Mouse (Mus musculus) liver, embryonic 11.5 days (tissue): ENCODE measurements at regions not wholly inside any gene's neighbourhood (a gene's known extent, or its start where the extent isn't known, plus 50 kb on each side); places are given as distances from the start of the nearest gene placed in this dataset.

Source experiments
- ATAC-seq: fragments of 200-750 bp; cut with Nextera tagmentation; replicated peaks from 2 replicates; pipeline ENCODE4 v1.8.0; 2017; ENCODE audit warnings: moderate number of reproducible peaks, mild to moderate bottlenecking, moderate TSS enrichment, moderate library complexity; ENCODE audit not compliant: low FRiP score
- DNase-seq: peaks from one replicate; pipeline ENCODE4 v3.0.0-alpha.2; 2017; ENCODE audit warnings: low spot score
- H3K27ac ChIP-seq: fragments of 300-500 bp; sonication (generic); 2 replicates; pipeline ENCODE4 v1.5.1; 2014; ENCODE audit warnings: mild to moderate bottlenecking, low read depth, low read length, control low read depth
- H3K27me3 ChIP-seq: fragments of 300-500 bp; sonication (generic); replicated peaks from 2 replicates; pipeline ENCODE4 v1.6.1; 2014; ENCODE audit warnings: low read length, mixed read lengths; ENCODE audit not compliant: control insufficient read depth, insufficient read depth
- H3K36me3 ChIP-seq: fragments of 300-500 bp; sonication (generic); 2 replicates; pipeline ENCODE4 v1.6.1; 2014; ENCODE audit warnings: mild to moderate bottlenecking, low read length, moderate library complexity, mixed read lengths; ENCODE audit not compliant: control insufficient read depth, insufficient read depth
- H3K4me1 ChIP-seq: fragments of 300-500 bp; sonication (generic); replicated peaks from 2 replicates; pipeline ENCODE4 v1.6.1; 2014; ENCODE audit warnings: low read length, mixed read lengths; ENCODE audit not compliant: control insufficient read depth, insufficient read depth
- H3K4me2 ChIP-seq: fragments of 300-500 bp; sonication (generic); 2 replicates; pipeline ENCODE4 v1.6.1; 2014; ENCODE audit warnings: mild to moderate bottlenecking, control low read depth, moderate library complexity
- H3K4me3 ChIP-seq: fragments of 300-500 bp; sonication (generic); 2 replicates; pipeline ENCODE4 v1.5.1; 2014; ENCODE audit warnings: low read depth, low read length, control low read depth
- H3K9ac ChIP-seq: fragments of 300-500 bp; sonication (generic); 2 replicates; pipeline ENCODE4 v1.6.1; 2014; ENCODE audit warnings: low read depth, low read length, control low read depth
- H3K9me3 ChIP-seq: fragments of 300-500 bp; sonication (generic); 2 replicates; pipeline ENCODE4 v1.6.1; 2016; ENCODE audit warnings: low read length, inconsistent platforms, mixed read lengths; ENCODE audit not compliant: control insufficient read depth
- WGBS: fragments of 180-500 bp; shearing (Covaris S2); extraction: QIAGEN DNeasy Blood & Tissue Kit; methylation state at CpG from one replicate; pipeline ENCODE4 v1.1.7; 2014; 5-methylcytosine and 5-hydroxymethylcytosine counted together

GRCm38 (mm10) chr4:94073178-94073870 lies 483.0 kb upstream of the Gm10306 start:
- ATAC-seq (no peak), DNase-seq (no peak)
- no peak overlapping the region for H3K4me3 ChIP-seq
- H3K27me3 ChIP-seq: no peaks in the 10 kb centered on the region
- no peak overlapping the region for H3K4me2 ChIP-seq
- no peaks in the 10 kb centered on the region for H3K9me3 ChIP-seq
- no peak overlapping the region for H3K9ac ChIP-seq
- WGBS: 76% methylated on average over 9 of the region's 9 CpGs
- H3K27ac ChIP-seq: no peak overlapping the region
- H3K36me3 ChIP-seq: no peaks in the 10 kb centered on the region
- no peaks in the 10 kb centered on the region for H3K4me1 ChIP-seq

- H3K27ac ChIP-seq: no peak overlapping the region
- H3K9me3 ChIP-seq: no peaks in the 10 kb centered on the region
- H3K4me3 ChIP-seq: no peak overlapping the region
- DNase-seq: no peak
- H3K9ac ChIP-seq: no peak overlapping the region
- no peaks in the 10 kb centered on the region for H3K36me3 ChIP-seq
- 83% methylated on average over 3 of the region's 3 CpGs for WGBS
- no peak for ATAC-seq
- H3K4me2 ChIP-seq: no peak overlapping the region
- no peaks in the 10 kb centered on the region for H3K27me3 ChIP-seq
- H3K4me1 ChIP-seq: no peaks in the 10 kb centered on the region
These were observed 473.5 kb upstream of the Gm10306 start for GRCm38 (mm10) chr4:94082839-94083238.

DNA sequence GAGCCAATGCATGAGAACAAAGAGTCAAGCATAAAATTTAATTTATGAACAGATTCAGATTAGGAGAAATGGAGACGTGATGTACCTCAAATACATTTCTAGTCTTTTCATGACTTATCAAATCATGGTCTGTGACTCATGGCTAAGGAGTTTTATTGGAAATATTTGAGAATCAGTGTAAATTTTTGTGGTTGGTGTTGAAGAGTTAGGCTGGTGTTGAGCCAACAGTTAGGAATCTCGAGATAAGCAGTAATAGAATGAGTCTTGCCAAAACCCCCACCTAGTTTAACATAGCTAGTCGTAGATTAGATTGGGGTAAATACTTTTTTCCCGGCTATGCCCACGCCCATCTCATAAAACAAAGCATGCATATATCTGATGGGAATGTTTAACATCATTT lies 462.0 kb upstream of the Gm10306 start:
- Histone ChIP-seq H3K27me3 (no peaks in the 10 kb centered on the region), H3K4me3 (no peak overlapping the region), H3K36me3 (no peaks in the 10 kb centered on the region), H3K9me3 (peaks cover 2% of the 10 kb centered on the region; the same call in 1 of the 2 replicates), H3K9ac (no peak overlapping the region), H3K4me2 (no peak overlapping the region), H3K4me1 (no peaks in the 10 kb centered on the region), H3K27ac (no peak overlapping the region)
- DNase-seq (no peak), ATAC-seq (no peak)
- WGBS: 76% methylated on average over 5 of the region's 5 CpGs

DNA sequence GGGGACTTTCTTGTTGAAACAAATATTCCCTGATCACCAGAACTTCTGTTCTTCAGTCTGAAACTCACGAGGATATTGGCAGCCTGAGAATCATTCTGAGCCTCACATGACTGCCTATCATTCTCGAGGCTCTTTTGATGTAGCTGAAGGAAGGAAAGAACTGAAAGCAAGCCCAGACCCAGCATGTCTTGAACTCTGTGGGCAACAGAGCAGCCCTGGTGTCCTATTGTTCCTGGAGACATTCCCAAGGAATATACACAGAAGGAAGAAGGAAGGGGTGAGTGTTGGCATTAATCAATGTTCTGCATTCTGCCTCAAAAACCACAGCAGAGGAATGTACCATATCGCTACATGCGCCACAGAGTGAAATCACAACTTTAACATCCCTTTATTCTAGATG lies 449.4 kb upstream of the Gm10306 start:
- no peak overlapping the region for H3K4me2 ChIP-seq
- H3K9me3 ChIP-seq: no peaks in the 10 kb centered on the region
- ATAC-seq: no peak

DNA sequence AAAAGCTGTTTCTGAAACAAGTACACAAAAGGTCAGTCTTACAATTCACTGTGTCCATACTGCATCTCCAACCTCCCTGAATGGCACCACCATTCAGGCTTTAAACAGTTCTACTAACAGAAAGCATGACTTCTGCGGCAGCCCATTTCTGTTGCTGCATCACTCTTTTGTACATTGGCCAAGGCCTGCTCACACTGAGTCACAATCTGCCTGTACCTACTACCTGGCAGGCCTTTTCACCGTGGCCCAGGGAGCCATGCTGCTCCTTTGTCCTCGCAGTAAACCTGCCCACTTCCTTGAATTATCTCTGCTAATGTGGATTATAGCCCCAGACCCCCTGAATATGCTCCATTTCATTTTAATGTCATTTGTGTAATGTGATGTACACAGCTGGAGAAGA lies 439.5 kb upstream of the Gm10306 start:
- H3K4me3 ChIP-seq: no peak overlapping the region
- H3K4me2 ChIP-seq: no peak overlapping the region
- no peaks in the 10 kb centered on the region for H3K4me1 ChIP-seq
- H3K27me3 ChIP-seq: no peaks in the 10 kb centered on the region
- H3K9ac ChIP-seq: no peak overlapping the region
- no peak overlapping the region for H3K27ac ChIP-seq
- no peaks in the 10 kb centered on the region for H3K36me3 ChIP-seq
- ATAC-seq (no peak), DNase-seq (no peak)
- WGBS: 83% methylated on average over 3 of the region's 3 CpGs
- H3K9me3 ChIP-seq: no peaks in the 10 kb centered on the region

More for the DNA sequence above, 449.4 kb upstream of the Gm10306 start:
- 82% methylated on average over 4 of the region's 4 CpGs for WGBS
- DNase-seq: no peak
- Histone ChIP-seq H3K27ac (no peak overlapping the region), H3K4me1 (no peaks in the 10 kb centered on the region), H3K9ac (no peak overlapping the region), H3K36me3 (no peaks in the 10 kb centered on the region), H3K27me3 (no peaks in the 10 kb centered on the region), H3K4me3 (no peak overlapping the region)

DNA sequence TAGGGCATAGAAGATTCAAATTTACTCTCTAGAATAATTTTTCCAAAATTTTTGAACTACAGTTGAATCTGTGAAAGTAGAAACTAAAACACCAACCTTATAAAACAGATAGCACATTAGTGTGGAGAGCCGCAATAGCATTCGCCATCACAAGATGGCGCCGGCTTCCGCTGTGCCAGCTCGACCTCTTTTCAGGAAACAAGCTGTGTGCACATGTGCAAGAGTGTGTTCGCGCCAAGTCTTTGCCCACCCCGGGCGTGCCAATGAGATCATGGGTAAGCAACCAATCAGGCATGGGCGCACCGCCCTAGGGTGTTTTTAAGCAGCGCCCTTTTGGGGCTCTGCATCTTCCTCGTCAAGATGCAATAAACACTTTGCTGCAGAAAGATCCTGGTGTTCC lies 432.2 kb upstream of the Gm10306 start:
- H3K27ac ChIP-seq: no peak overlapping the region
- no peak overlapping the region for H3K4me3 ChIP-seq
- no peak overlapping the region for H3K9ac ChIP-seq
- WGBS: 71% methylated on average over 14 of the region's 14 CpGs
- H3K27me3 ChIP-seq: no peaks in the 10 kb centered on the region
- no peaks in the 10 kb centered on the region for H3K4me1 ChIP-seq
- ATAC-seq (no peak), DNase-seq (no peak)
- no peaks in the 10 kb centered on the region for H3K36me3 ChIP-seq
- no peaks in the 10 kb centered on the region for H3K9me3 ChIP-seq
- H3K4me2 ChIP-seq: no peak overlapping the region

DNA sequence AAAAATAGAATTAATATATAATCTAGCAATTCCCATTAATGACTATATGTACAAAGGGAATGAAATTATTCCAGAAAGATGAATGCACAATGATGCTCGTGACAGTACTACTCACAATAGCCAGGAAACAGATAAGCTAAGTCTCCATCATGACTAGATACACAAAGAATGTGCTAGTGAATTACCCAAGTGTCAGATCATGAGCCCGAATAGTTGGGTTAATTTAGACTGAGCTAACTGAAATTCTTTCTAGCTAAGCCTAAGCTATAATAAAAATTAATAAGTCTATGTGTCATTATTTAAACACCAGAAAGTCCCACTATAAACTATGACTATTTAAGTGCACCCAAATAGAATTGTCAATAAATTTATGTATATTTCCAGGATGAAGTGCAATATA lies 418.4 kb upstream of the Gm10306 start:
- Histone ChIP-seq H3K4me2 (no peak overlapping the region), H3K27ac (no peak overlapping the region), H3K9me3 (no peaks in the 10 kb centered on the region), H3K9ac (no peak overlapping the region), H3K4me1 (no peaks in the 10 kb centered on the region), H3K36me3 (no peaks in the 10 kb centered on the region), H3K27me3 (no peaks in the 10 kb centered on the region), H3K4me3 (no peak overlapping the region)
- ATAC-seq: no peak
- WGBS: 61% methylated on average over 2 of the region's 2 CpGs
- DNase-seq: no peak

GRCm38 (mm10) chr4:94144901-94145801 lies 411.2 kb upstream of the Gm10306 start:
- 72% methylated on average over 7 of the region's 7 CpGs for WGBS
- Histone ChIP-seq H3K9me3 (no peaks in the 10 kb centered on the region), H3K9ac (no peak overlapping the region), H3K4me2 (no peak overlapping the region), H3K4me3 (no peak overlapping the region), H3K36me3 (no peaks in the 10 kb centered on the region), H3K27ac (no peak overlapping the region), H3K4me1 (no peaks in the 10 kb centered on the region), H3K27me3 (no peaks in the 10 kb centered on the region)
- DNase-seq (no peak), ATAC-seq (no peak)
